Mouse (Mus musculus): ENCODE results near the gene Haus7.

DNA sequence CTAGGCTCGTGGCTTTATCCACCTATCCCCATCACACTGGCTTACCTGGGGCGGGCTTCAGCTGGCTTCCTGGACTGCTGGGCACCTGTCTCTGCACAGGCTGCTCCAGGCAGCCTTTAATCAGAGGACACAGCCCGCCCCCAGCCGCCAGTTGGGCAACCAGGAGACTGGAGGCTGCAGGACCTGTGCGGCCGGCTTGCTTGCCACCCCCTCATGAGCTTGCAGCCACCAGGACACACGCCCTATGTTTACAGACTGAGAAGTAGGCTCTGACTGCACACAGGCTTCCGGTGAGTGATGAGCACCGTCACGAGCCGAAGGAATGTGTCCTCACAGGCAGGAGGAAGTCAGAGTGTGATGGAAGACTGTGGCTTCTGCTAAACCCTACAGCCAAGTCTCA, 23.6 kb downstream of the Haus7 start, which contains the start of gene Trex2:
- TF ChIP-seq CTCF (conservative IDR thresholded peaks at IDR 0.05; ENCODE audit: low read length) = no peak
- no peak for TF ChIP-seq NANOG (IDR thresholded peaks at IDR 0.05; ENCODE audit: borderline replicate concordance, low read length)

Data from E14TG2a.4 (cell line).